Mouse (Mus musculus) neural tube, embryonic 12.5 days (tissue): Measurements from ENCODE around the gene Gm16181. TPM values are rescaled to one million over a fixed set of nuclear protein-coding genes. Genes with fewer than 3 reads are reported as not detected.

Experiments
- ATAC-seq: fragments of 200-750 bp; cut with Nextera tagmentation; 2 replicates; pipeline ENCODE4 v1.8.0; 2017; ENCODE audit warnings: low read depth, mild to moderate bottlenecking, moderate TSS enrichment, moderate library complexity; ENCODE audit not compliant: low FRiP score
- H3K27ac ChIP-seq: fragments of 300-500 bp; sonication (generic); 2 replicates; pipeline ENCODE4 v1.5.1; 2016
- H3K27me3 ChIP-seq: fragments of 300-500 bp; sonication (generic); replicated peaks from 2 replicates; pipeline ENCODE4 v1.6.1; 2016; ENCODE audit warnings: mild to moderate bottlenecking
- H3K36me3 ChIP-seq: fragments of 300-500 bp; sonication (generic); 2 replicates; pipeline ENCODE4 v1.6.1; 2016; ENCODE audit warnings: mild to moderate bottlenecking
- H3K4me1 ChIP-seq: fragments of 300-500 bp; sonication (generic); 2 replicates; pipeline ENCODE4 v1.6.1; 2016
- H3K4me2 ChIP-seq: fragments of 300-500 bp; sonication (generic); replicated peaks from 2 replicates; pipeline ENCODE4 v1.6.1; 2016; ENCODE audit warnings: mild to moderate bottlenecking
- H3K4me3 ChIP-seq: fragments of 300-500 bp; sonication (generic); 2 replicates; pipeline ENCODE4 v1.5.1; 2016
- H3K9ac ChIP-seq: fragments of 300-500 bp; sonication (generic); 2 replicates; pipeline ENCODE4 v1.6.1; 2016; ENCODE audit warnings: mild to moderate bottlenecking
- H3K9me3 ChIP-seq: fragments of 300-500 bp; sonication (generic); 2 replicates; pipeline ENCODE4 v1.6.1; 2016; ENCODE audit warnings: mild to moderate bottlenecking
- WGBS: fragments of 180-500 bp; shearing (Covaris S2); methylation state at CpG from one replicate; pipeline ENCODE4 v1.1.7; 2016; 5-methylcytosine and 5-hydroxymethylcytosine counted together
- polyA plus RNA-seq: library from polyadenylated mRNA; unstranded; fragments of >200 nt; fragmentation: Nextera tagmentation; extraction: Ambion mirVana; gene quantifications from 2 replicates; pipeline ENCODE4 v1.2.1, GENCODE M21; 2016

The Gm16181 gene
- polyA plus RNA-seq, 1 experiment from 2014 or later: not detected

- no peaks in the 10 kb centered on the region for H3K9me3 ChIP-seq
- no peak overlapping the region for H3K27ac ChIP-seq
- peaks cover 35% of the 10 kb centered on the region for H3K4me1 ChIP-seq
- peak overlapping the region; percentile 90 for H3K4me2 ChIP-seq
- WGBS: 78% methylated on average over 9 of the region's 9 CpGs
- ATAC-seq: no peak
- H3K36me3 ChIP-seq: no peaks in the 10 kb centered on the region
- H3K4me3 ChIP-seq: peak overlapping the region; percentile 58
- peak overlapping the region; percentile 81 for H3K9ac ChIP-seq
- H3K27me3 ChIP-seq: no peaks in the 10 kb centered on the region
Measured at GRCm38 (mm10) chr17:35236996-35237395, 16.4 kb downstream of the Gm16181 start.

- H3K9me3 ChIP-seq: no peaks in the 10 kb centered on the region
- no peak overlapping the region for H3K4me2 ChIP-seq
- WGBS: 87% methylated on average over 12 of the region's 12 CpGs
- no peaks in the 10 kb centered on the region for H3K36me3 ChIP-seq
- H3K27me3 ChIP-seq: no peaks in the 10 kb centered on the region
- H3K4me1 ChIP-seq: peaks cover 32% of the 10 kb centered on the region
- H3K27ac ChIP-seq: no peak overlapping the region
- no peak overlapping the region for H3K4me3 ChIP-seq
- 0 out of 2 replicates have a peak overlapping the region, but pooled peaks have one; percentile 13 for H3K9ac ChIP-seq
- no peak for ATAC-seq
Measured at GRCm38 (mm10) chr17:35237504-35237903, 16.9 kb downstream of the Gm16181 start.

DNA sequence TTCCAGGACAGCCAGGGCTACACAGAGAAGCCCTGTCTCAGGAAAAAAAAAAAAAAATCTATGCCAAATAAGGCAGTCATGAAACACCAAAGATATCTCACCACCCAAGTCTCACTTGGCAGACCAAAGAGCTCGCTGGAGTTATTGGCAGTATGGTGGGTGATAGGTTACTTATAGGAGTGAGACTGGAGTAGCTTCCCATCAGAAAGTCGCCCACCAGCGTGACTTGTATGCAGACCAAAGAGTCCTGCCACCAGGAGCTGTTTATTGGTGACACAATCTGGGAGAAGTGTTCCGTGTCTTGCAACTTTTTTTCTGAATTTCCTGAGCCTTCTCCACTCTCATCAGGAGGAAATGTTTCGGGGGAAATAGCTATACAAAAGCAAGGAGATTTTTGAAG lies 19.1 kb downstream of the Gm16181 start:
- no peak for ATAC-seq
- H3K9me3 ChIP-seq: no peaks in the 10 kb centered on the region
- H3K4me1 ChIP-seq: peaks cover 38% of the 10 kb centered on the region
- H3K4me2 ChIP-seq: no peak overlapping the region
- no peak overlapping the region for H3K9ac ChIP-seq
- H3K36me3 ChIP-seq: peaks cover 13% of the 10 kb centered on the region
- no peak overlapping the region for H3K4me3 ChIP-seq
- 83% methylated on average over 5 of the region's 5 CpGs for WGBS
- H3K27me3 ChIP-seq: no peaks in the 10 kb centered on the region
- H3K27ac ChIP-seq: no peak overlapping the region

GRCm38 (mm10) chr17:35240384-35241304 lies 20.0 kb downstream of the Gm16181 start:
- Histone ChIP-seq H3K9ac (peak overlapping the region; percentile 100), H3K36me3 (peaks cover 22% of the 10 kb centered on the region), H3K4me2 (peak overlapping the region; percentile 90), H3K4me1 (peaks cover 43% of the 10 kb centered on the region), H3K4me3 (peak overlapping the region; percentile 94), H3K9me3 (no peaks in the 10 kb centered on the region), H3K27me3 (no peaks in the 10 kb centered on the region), H3K27ac (peak overlapping the region; percentile 96; the same call in 1 of the 2 replicates)
- no peak for ATAC-seq
- WGBS: 33% methylated on average over 12 of the region's 12 CpGs

- Histone ChIP-seq H3K9ac (peak within 1 kb of the TSS; percentile 100), H3K4me3 (peak within 1 kb of the TSS; percentile 94), H3K36me3 (peaks cover 31% of the 10 kb centered on the region), H3K9me3 (no peaks in the 10 kb centered on the region), H3K4me1 (peaks cover 51% of the 10 kb centered on the region), H3K27ac (peak within 1 kb of the TSS; percentile 96), H3K4me2 (peak within 1 kb of the TSS; percentile 90), H3K27me3 (no peaks in the 10 kb centered on the region)
- under 1% methylated on average over 69 of the region's 69 CpGs for WGBS
- ATAC-seq: peak; percentile 88
Measured at GRCm38 (mm10) chr17:35241305-35242014, 20.8 kb downstream of the Gm16181 start, which contains the start of gene Ddx39b. TSS of gene Ddx39b (plus strand) at chr17:35241746.

GRCm38 (mm10) chr17:35242015-35242941 lies 21.6 kb downstream of the Gm16181 start:
- Histone ChIP-seq H3K4me2 (peak overlapping the region; percentile 90), H3K9me3 (no peaks in the 10 kb centered on the region), H3K9ac (peak overlapping the region; percentile 100), H3K4me3 (peak overlapping the region; percentile 94), H3K27ac (peak overlapping the region; percentile 96), H3K36me3 (peaks cover 39% of the 10 kb centered on the region), H3K27me3 (no peaks in the 10 kb centered on the region), H3K4me1 (peaks cover 44% of the 10 kb centered on the region)
- ATAC-seq: peak; percentile 73
- under 1% methylated on average over 55 of the region's 55 CpGs for WGBS

DNA sequence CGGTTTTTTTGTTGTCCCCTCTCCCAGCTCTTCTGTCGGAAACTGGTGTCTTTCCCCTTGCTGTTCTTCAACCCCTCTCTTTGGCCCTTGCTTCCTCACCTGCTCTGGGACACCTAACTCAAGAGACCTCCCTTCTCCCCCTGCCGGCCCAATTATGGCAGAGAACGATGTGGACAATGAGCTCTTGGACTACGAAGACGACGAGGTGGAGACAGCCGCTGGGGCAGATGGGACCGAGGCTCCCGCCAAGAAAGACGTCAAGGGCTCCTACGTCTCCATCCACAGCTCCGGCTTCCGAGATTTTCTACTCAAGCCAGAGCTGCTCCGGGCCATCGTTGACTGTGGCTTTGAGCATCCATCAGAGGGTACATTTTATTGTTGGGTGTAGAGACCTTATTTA lies 22.5 kb downstream of the Gm16181 start:
- Histone ChIP-seq H3K27ac (peak overlapping the region; percentile 96), H3K9me3 (no peaks in the 10 kb centered on the region), H3K9ac (peak overlapping the region; percentile 100), H3K27me3 (no peaks in the 10 kb centered on the region), H3K4me2 (peak overlapping the region; percentile 90), H3K4me1 (peaks cover 42% of the 10 kb centered on the region), H3K36me3 (peaks cover 47% of the 10 kb centered on the region), H3K4me3 (peak overlapping the region; percentile 94)
- ATAC-seq: no peak
- 7% methylated on average over 16 of the region's 16 CpGs for WGBS

DNA sequence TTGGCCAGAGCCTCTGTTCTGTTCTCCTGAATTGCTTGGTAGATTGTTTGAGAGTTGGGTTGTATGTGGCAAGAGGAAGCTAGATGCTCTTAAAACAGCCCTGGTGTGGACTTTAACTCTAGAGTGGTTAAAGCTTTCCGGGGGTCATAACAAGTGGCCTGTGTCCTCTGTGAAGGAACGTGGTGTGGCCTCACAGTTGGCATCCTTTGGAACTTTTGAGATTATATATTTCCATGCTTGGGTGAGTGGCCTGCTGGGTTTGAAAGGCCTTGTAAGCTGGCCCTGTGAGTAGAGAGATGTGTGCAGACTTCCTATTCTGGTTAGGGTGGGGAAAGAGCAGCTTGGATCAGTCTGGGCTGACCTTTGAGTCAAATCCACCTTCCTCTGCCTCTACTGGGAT lies 24.4 kb downstream of the Gm16181 start:
- Histone ChIP-seq H3K4me3 (no peak overlapping the region; the same call in 1 of the 2 replicates), H3K4me1 (peaks cover 42% of the 10 kb centered on the region), H3K36me3 (peaks cover 65% of the 10 kb centered on the region), H3K4me2 (peak overlapping the region; percentile 90), H3K9me3 (no peaks in the 10 kb centered on the region), H3K9ac (peak overlapping the region; percentile 100; the same call in 1 of the 2 replicates), H3K27me3 (no peaks in the 10 kb centered on the region), H3K27ac (no peak overlapping the region)
- ATAC-seq: no peak
- 80% methylated on average over 2 of the region's 2 CpGs for WGBS

- ATAC-seq: no peak
- Histone ChIP-seq H3K9ac (peak overlapping the region; percentile 100; the same call in 1 of the 2 replicates), H3K4me1 (peaks cover 35% of the 10 kb centered on the region), H3K9me3 (no peaks in the 10 kb centered on the region), H3K27me3 (no peaks in the 10 kb centered on the region), H3K4me2 (peak overlapping the region; percentile 90), H3K36me3 (peaks cover 75% of the 10 kb centered on the region), H3K4me3 (no peak overlapping the region), H3K27ac (no peak overlapping the region)
- WGBS: 88% methylated on average over 15 of the region's 15 CpGs
Measured at GRCm38 (mm10) chr17:35245731-35246623, 25.3 kb downstream of the Gm16181 start.

DNA sequence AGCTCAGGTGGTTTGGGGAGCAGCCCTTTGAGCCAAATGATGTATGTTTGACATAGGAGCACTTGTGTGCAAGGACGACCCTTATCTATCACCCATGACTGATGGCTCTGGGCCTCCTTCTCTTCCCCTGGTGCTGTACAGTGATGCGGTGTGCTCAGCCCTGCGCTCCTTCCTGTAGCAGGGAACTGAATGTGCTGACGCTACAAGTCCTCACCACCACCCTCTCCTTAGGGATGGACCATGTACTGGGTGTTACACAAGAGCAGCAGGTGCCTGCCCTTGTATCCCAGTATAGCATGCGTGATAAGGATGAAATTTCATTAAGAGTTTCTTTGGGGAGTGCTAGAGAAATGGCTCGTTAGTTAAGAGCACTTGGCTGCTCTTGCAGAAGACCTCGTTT lies 26.5 kb downstream of the Gm16181 start:
- ATAC-seq: no peak
- H3K9me3 ChIP-seq: no peaks in the 10 kb centered on the region
- WGBS: 85% methylated on average over 7 of the region's 7 CpGs
- H3K36me3 ChIP-seq: peaks cover 85% of the 10 kb centered on the region
- H3K4me1 ChIP-seq: peaks cover 34% of the 10 kb centered on the region
- no peak overlapping the region for H3K4me3 ChIP-seq
- no peak overlapping the region for H3K4me2 ChIP-seq
- H3K27ac ChIP-seq: no peak overlapping the region
- no peak overlapping the region for H3K9ac ChIP-seq
- no peaks in the 10 kb centered on the region for H3K27me3 ChIP-seq

DNA sequence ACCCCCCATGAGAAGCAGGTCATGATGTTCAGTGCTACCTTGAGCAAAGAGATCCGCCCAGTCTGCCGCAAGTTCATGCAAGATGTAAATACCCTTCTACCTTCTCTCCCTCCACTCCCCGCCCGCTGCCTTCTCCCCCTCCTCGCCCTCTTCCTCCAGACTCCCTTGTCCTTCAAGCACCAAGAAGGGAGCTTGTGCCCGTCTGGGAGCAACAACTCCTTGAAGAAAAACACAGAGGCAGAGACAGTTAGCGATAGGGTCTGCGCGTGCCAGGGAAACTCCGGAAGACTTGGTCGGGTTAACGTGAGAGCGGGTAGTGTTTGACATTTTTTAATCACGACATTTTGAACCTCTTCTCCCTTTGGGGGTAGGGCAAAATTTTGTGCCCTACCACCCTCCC lies 28.4 kb downstream of the Gm16181 start:
- Histone ChIP-seq H3K9ac (no peak overlapping the region), H3K4me1 (peaks cover 27% of the 10 kb centered on the region), H3K9me3 (no peaks in the 10 kb centered on the region), H3K27me3 (no peaks in the 10 kb centered on the region), H3K36me3 (peaks cover 97% of the 10 kb centered on the region), H3K27ac (no peak overlapping the region), H3K4me3 (no peak overlapping the region), H3K4me2 (no peak overlapping the region)
- WGBS: 91% methylated on average over 14 of the region's 14 CpGs
- ATAC-seq: no peak
